Mouse (Mus musculus): Measurements from ENCODE around the gene Plppr1.

Gene Plppr1

GRCm38 (mm10) chr4:49144798-49145197 is 85.7 kb downstream of the Plppr1 start:
- DNase-seq: no peak

GRCm38 (mm10) chr4:49148775-49149174 is 89.7 kb downstream of the Plppr1 start:
- DNase-seq: no peak

- DNase-seq: no peak
Observed at GRCm38 (mm10) chr4:49149251-49149650, 90.2 kb downstream of the Plppr1 start.

- DNase-seq: peak; percentile 3
Observed at GRCm38 (mm10) chr4:49153849-49154248, 94.8 kb downstream of the Plppr1 start.

- DNase-seq: no peak
Observed at GRCm38 (mm10) chr4:49156781-49157180, 97.7 kb downstream of the Plppr1 start.

- DNase-seq: no peak
Observed at GRCm38 (mm10) chr4:49163285-49163684, 104.2 kb downstream of the Plppr1 start.

GRCm38 (mm10) chr4:49166391-49166790 is 107.3 kb downstream of the Plppr1 start:
- no peak for DNase-seq

GRCm38 (mm10) chr4:49167030-49167429 is 108.0 kb downstream of the Plppr1 start:
- DNase-seq: no peak

- no peak for DNase-seq
Observed at GRCm38 (mm10) chr4:49169498-49169897, 110.4 kb downstream of the Plppr1 start.

GRCm38 (mm10) chr4:49178101-49178500 is 119.0 kb downstream of the Plppr1 start:
- DNase-seq: no peak

- DNase-seq: no peak
Observed at GRCm38 (mm10) chr4:49178891-49179290, 119.8 kb downstream of the Plppr1 start.

- DNase-seq: no peak
Observed at GRCm38 (mm10) chr4:49179471-49180181, 120.6 kb downstream of the Plppr1 start.

GRCm38 (mm10) chr4:49189991-49190526 is 131.0 kb downstream of the Plppr1 start:
- no peak for DNase-seq

- peak; percentile 31 for DNase-seq
Observed at GRCm38 (mm10) chr4:49197125-49197747, 138.2 kb downstream of the Plppr1 start.

GRCm38 (mm10) chr4:49210457-49210856 is 151.4 kb downstream of the Plppr1 start:
- DNase-seq: no peak

- DNase-seq: no peak
Observed at GRCm38 (mm10) chr4:49211582-49211981, 152.5 kb downstream of the Plppr1 start.

GRCm38 (mm10) chr4:49212616-49213544 is 153.8 kb downstream of the Plppr1 start:
- DNase-seq: no peak

GRCm38 (mm10) chr4:49214341-49214740 is 155.3 kb downstream of the Plppr1 start:
- no peak for DNase-seq

- no peak for DNase-seq
Observed at GRCm38 (mm10) chr4:49223501-49223900, 164.4 kb downstream of the Plppr1 start.

- no peak for DNase-seq
Observed at GRCm38 (mm10) chr4:49225021-49225420, 165.9 kb downstream of the Plppr1 start.

GRCm38 (mm10) chr4:49232206-49233031 is 173.3 kb downstream of the Plppr1 start:
- no peak for DNase-seq

GRCm38 (mm10) chr4:49233032-49233406 is 173.9 kb downstream of the Plppr1 start:
- DNase-seq: no peak
